Mouse (Mus musculus): ENCODE measurements around the gene Rbm8a. TPM values are rescaled to one million over a fixed set of nuclear protein-coding genes. Genes with fewer than 3 reads are reported as not detected.

Gene Rbm8a
- polyA plus RNA-seq (2021; fragmentation: Nextera tagmentation): 22.5 and 30.1 TPM in 2 replicates
- long read RNA-seq, experiment 1, transcript Rbm8a-201 (6 exons, 2,608 nt): major isoform, 8 of 30 reads
- long read RNA-seq, experiment 1, transcript Rbm8a-202 (6 exons, 2,604 nt): major isoform, 8 of 30 reads
- long read RNA-seq, experiment 1, partial matches to known transcripts: 5 of 30 reads
- long read RNA-seq, experiment 1, other reads (novel, unspliced or antisense): 8 of 30 reads
- long read RNA-seq, experiment 2, transcript Rbm8a-201 (6 exons, 2,608 nt): major isoform, 16 of 52 reads
- long read RNA-seq, experiment 2, transcript Rbm8a-202 (6 exons, 2,604 nt): minor isoform, 10 of 52 reads
- long read RNA-seq, experiment 2, partial matches to known transcripts: 4 of 52 reads
- long read RNA-seq, experiment 2, other reads (novel, unspliced or antisense): 20 of 52 reads

DNA sequence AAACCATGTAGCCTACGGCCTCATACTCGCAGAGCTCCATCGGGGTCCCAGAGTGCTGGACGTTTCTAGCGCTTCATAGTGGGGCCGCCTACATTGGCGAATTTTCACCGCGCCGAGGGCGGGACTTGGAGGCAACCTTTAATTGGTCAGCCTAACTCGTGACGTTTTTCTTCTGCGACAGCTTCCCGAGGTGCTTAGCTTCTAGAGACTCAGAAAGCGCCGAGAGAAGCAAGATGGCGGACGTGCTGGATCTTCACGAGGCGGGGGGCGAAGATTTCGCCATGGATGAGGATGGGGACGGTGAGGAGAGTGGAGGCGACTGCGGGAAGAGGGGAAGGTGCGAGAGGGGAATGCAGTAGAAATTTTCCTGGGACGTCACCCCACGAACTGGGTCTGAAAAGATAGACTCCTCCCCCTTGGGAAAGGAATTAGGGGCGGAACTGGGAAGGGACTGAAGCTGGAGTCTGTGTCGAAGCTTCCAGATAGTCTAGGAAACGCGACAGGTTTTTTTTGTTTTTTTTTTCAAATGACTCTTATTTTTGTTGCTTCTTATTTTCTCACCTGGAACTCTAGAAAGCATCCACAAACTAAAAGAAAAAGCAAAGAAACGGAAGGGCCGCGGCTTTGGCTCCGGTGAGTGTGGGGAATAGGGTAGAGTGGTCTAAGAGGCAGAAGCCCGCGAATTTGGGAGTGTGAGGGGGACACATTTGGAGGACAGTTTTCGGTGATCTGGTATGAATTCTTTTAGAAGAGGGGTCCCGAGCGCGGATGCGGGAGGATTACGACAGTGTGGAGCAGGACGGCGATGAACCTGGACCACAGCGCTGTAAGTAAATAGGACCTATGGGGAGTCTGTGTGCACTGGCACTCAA, at the start of gene Rbm8a:
TSS of gene Rbm8a (plus strand) at position 205 of the 872 bp plus-strand sequence.

DNA sequence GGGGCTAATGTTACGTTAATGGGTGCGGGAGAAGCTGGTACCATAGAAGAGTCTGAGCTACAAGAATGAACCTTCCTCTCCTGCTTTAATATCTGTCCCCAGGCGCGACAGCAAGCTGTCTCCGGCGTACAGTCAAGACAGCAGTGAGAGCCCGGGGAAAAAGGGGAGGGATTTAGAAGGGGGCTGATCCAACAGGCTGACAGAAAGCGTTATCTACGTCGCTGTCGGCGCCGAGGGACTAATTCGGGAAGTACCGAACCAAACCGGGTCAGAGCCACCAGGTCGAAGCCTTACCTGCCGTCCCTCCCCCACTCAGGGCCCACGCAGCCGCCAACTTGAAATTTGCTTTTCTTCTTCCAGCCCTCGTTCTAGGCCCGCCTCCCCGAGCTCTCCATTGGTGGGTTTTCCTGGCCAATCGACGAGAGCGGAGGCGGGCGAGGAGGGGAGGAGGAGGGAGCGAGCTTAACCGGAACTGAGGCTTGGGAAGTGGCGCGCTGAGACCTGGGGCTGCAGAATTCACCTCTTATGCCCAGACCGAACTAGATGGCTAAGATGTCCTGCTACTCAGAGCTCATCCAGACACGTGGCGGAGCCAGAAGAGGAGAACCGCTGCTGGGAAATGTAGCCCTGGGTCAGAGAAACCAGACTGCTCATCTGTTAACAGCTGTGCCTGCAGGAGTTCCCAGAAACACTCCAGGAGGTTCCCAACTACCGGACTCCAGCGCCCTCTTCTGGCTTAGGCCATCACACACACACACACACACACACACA, 35.8 kb upstream of the Rbm8a start, which contains the start of gene Polr3gl:
TSS of gene Polr3gl (minus strand) at position 392 of the 771 bp plus-strand sequence.

DNA sequence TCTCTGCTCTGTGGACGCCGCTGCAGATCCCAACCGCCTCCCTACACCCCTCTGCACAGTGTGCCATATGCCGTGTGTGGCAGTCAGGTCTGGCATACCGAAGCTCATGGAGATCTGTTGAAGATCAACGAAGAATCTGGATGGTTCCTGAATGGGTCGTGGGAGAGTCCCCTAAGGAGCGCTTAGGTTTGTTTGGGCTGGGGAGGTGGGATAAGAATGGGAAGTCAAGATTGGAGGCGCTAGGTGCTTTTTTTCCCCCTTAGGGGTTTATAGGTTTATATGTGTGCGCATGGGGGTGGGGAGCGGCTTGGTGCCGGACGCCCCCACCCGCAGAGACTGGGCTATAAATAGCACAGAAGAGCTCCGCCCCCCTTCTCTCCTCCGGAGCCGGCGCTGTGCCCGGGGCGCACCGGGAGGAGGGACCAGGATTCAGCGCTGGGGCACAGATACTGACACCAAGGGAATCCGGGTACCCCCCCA, 33.5 kb upstream of the Rbm8a start, which contains the start of gene Ankrd34a:
TSS of gene Ankrd34a (plus strand) at position 409 of the 480 bp plus-strand sequence.

DNA sequence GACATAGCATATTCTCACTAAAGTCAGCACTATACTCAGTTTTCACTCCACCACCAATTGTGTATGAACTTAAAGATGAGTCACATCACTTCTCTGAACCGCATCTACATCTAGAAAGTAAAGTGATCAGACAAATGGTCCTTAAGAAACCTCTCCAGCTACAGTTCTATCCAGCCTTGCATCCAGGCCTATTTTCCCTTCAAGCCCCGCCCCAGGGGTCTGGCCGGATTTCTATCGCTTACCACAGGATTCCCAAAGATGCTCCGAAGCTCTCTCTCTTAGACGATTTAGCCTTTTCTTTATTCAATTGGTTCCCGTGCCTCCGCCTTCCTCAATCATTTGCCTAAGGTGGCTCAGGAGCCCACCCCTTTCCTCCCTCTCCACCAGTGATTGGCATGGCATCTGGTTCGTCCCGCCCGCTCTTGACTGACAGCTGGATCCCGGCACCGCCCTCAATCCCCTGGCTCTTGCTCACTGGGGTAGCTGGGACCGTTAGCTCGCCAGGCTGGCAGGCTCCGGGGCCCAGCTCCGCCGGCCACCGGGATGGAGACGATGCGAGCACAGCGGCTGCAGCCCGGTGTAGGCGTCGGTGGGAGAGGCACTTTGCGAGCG, 29.0 kb upstream of the Rbm8a start, which contains the start of gene Lix1l:
TSS of gene Lix1l (plus strand) at position 511 of the 612 bp plus-strand sequence.

DNA sequence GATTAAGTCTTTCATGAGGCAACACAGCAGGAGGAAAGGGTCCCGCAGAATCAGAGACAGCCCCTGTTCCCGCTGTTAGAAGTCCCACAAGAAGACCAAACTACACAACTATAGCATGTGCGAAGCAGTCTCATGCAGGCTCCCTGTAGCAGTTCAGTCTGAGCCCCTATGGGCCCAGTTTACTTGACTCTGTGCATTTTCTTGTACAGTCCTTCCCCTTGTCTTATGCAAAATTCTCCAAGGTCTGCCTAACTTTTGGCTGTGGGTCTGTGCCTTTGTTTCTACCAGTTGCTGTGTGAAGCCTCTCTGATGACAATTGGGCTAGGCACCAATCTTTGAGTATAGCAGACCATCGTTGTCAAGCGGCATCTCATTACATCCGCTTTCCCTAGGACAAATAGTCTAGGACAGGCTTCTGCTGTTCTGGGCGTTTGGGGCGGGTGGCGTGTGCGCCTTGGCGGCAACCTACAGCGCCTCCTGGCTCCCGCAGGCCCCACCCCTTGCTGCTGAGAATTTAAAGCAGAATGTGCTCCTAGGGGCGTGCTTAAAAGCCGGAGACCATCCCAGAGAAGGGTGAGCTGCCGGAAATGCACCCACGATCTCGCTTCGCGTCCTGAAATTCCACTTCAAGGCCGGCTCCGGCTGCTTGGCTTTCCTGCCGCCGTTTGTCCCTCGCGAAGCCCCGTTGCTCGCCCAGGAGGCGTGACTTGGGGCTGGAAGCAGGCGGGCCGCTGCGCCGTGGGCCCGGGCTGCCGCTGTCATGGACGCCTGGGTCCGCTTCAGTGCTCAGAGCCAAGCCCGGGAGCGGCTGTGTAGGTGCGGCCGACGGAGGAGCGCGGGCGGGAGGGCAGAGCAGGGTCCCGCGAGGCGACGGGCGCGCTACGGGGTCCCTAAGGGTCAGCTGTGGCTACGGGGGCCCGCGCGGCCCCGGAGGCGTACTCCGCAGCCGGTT, 5.5 kb downstream of the Rbm8a start, which contains the start of the genes Pex11b and Gm42957:
TSS of gene Pex11b (plus strand) at position 449 of the 952 bp plus-strand sequence.
TSS of gene Gm42957 (plus strand) at position 547 of the 952 bp plus-strand sequence.

DNA sequence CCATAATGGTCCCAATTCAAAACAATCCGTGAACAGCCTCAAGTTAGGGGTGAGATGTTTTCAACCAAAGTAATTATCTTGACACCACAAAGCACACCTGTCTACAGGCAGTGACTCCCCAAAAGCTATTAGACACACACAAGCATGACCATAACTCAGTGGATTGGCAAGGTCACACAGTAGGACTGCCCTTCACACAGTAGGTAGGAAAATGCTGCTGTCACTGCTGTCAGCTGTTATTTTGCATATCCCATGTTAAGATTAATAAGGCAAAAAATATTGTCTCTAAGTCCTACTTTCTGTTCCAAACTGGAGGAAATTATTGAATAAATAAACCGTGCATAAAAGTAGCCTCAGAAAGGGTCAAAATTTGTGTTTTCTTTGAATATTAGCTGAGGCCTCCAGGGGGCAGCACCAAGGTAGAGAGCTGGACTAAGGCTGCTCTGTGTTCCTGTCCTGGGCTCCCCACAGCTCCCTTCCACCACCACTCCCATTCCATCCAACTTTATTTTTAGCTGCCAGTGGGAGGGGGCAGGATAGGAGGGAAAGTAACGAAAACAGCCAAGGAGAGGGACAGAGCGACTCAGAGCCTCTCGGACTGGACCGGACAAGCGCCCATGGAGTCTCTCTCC, 15.4 kb downstream of the Rbm8a start, which contains the start of gene Itga10:
TSS of gene Itga10 (plus strand) at position 567 of the 632 bp plus-strand sequence.

DNA sequence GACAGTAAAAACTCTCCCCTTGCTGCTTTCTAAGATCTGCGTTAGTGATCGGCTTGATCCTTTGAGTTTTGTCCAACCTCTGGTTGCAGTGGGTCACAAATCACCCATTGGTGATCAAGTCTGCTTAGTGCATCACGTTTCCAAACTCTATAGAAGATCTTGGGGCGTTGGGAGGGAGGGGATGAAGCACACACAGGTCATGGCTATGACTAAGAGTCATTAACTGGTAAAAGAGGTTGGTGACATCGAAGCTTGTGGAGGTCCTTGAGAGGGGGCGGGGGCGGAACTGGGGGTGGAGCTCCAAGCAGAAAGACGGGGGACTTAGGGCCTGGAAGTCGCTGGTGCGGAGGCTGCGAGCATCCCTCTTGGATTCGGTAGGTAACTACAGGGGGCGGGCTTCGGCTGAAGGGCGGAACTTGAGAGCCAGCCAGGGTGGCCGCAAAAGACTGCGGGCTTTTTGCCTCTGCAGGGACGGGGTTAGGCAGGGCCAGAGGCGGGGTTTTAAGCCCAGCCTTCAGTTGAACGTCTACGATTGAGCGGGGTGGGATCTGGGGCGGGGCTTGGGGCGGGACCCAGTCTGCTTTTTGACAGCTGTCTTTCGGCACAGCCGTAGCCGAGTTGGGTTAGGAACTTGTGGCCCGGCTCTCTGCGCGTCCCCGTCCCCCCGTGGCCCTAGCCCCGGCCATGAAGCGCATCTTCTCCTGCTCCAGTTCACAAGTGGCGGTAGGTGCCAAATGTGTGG, 40.2 kb downstream of the Rbm8a start, which contains the start of gene Ankrd35:
TSS of gene Ankrd35 (plus strand) at position 405 of the 742 bp plus-strand sequence.

Other genes with a start within 250 kb of the Rbm8a start
- gene BC107364, start 177.6 kb upstream of the Rbm8a start, polyA plus RNA-seq (2021; fragmentation: Nextera tagmentation): 0.14 TPM in 1 of 2 replicates, not detected in the other
- 0.19 and 0.55 TPM in 2 replicates for gene Hfe2, start 104.8 kb upstream of the Rbm8a start, polyA plus RNA-seq (2021; fragmentation: Nextera tagmentation)
- 5.2 and 6.2 TPM in 2 replicates for gene Txnip, start 72.0 kb upstream of the Rbm8a start, polyA plus RNA-seq (2021; fragmentation: Nextera tagmentation)
- gene Gm16253, start 52.9 kb upstream of the Rbm8a start, polyA plus RNA-seq (2021; fragmentation: Nextera tagmentation): 0.30 and 0.41 TPM in 2 replicates
- 17.9 and 18.7 TPM in 2 replicates for gene Polr3gl, start 35.8 kb upstream of the Rbm8a start, polyA plus RNA-seq (2021; fragmentation: Nextera tagmentation)
- gene Ankrd34a, start 33.3 kb upstream of the Rbm8a start, polyA plus RNA-seq (2021; fragmentation: Nextera tagmentation): 30.7 and 38.3 TPM in 2 replicates
- gene Lix1l, start 28.8 kb upstream of the Rbm8a start, polyA plus RNA-seq (2021; fragmentation: Nextera tagmentation): 1.2 and 1.4 TPM in 2 replicates
- gene Pex11b, start 5.4 kb downstream of the Rbm8a start, polyA plus RNA-seq (2021; fragmentation: Nextera tagmentation): 106 and 113 TPM in 2 replicates
- gene Gm42957, start 5.5 kb downstream of the Rbm8a start, polyA plus RNA-seq (2021; fragmentation: Nextera tagmentation): not detected in 2 replicates
- 0.06 and 0.10 TPM in 2 replicates for gene Itga10, start 15.7 kb downstream of the Rbm8a start, polyA plus RNA-seq (2021; fragmentation: Nextera tagmentation)
- 3.0 and 3.7 TPM in 2 replicates for gene Ankrd35, start 40.2 kb downstream of the Rbm8a start, polyA plus RNA-seq (2021; fragmentation: Nextera tagmentation)
- gene Pias3, start 66.5 kb downstream of the Rbm8a start, polyA plus RNA-seq (2021; fragmentation: Nextera tagmentation): 11.7 and 11.8 TPM in 2 replicates
- gene Nudt17, start 78.6 kb downstream of the Rbm8a start, polyA plus RNA-seq (2021; fragmentation: Nextera tagmentation): 11.9 and 12.1 TPM in 2 replicates
- 18.7 and 19.0 TPM in 2 replicates for gene Polr3c, start 97.7 kb downstream of the Rbm8a start, polyA plus RNA-seq (2021; fragmentation: Nextera tagmentation)
- 32.6 and 38.0 TPM in 2 replicates for gene Rnf115, start 97.7 kb downstream of the Rbm8a start, polyA plus RNA-seq (2021; fragmentation: Nextera tagmentation)
- gene Pdzk1, start 199.4 kb downstream of the Rbm8a start, polyA plus RNA-seq (2021; fragmentation: Nextera tagmentation): not detected in 2 replicates
- gene Cd160, start 199.4 kb downstream of the Rbm8a start, polyA plus RNA-seq (2021; fragmentation: Nextera tagmentation): 0.09 and 0.10 TPM in 2 replicates